Mouse (Mus musculus) myocyte (in vitro differentiated cells): ENCODE data around the gene Arvcf. TPM values are rescaled to one million over a fixed set of nuclear protein-coding genes. Genes with fewer than 3 reads are reported as not detected.

Source experiments
- H3K27me3 ChIP-seq: one replicate; pipeline ENCODE4 v1.6.1; 2011; ENCODE audit not compliant: control insufficient read depth, insufficient read depth, insufficient read length
- H3K36me3 ChIP-seq: one replicate; pipeline ENCODE4 v1.6.1; 2011; ENCODE audit not compliant: control insufficient read depth, insufficient read depth
- H3K4me2 ChIP-seq: one replicate; pipeline ENCODE4 v1.6.1; 2011; ENCODE audit warnings: low read depth, control low read depth
- H3K4me3 ChIP-seq: one replicate; pipeline ENCODE4 v1.5.1; 2011; ENCODE audit warnings: mild to moderate bottlenecking, control low read depth, moderate library complexity
- H3K79me2 ChIP-seq: one replicate; pipeline ENCODE4 v1.6.1; 2011; ENCODE audit not compliant: control insufficient read depth, insufficient read depth
- H3ac ChIP-seq: one replicate; pipeline ENCODE4 v1.6.1; 2011; ENCODE audit not compliant: control insufficient read depth, insufficient read length
- CEBPB ChIP-seq: IDR thresholded peaks from 2 replicates; pipeline ENCODE4 v1.6.1; 2011; ENCODE audit warnings: mild to moderate bottlenecking, moderate library complexity; ENCODE audit not compliant: poor library complexity, insufficient read depth, severe bottlenecking
- E2F4 ChIP-seq: IDR thresholded peaks from one replicate; pipeline ENCODE4 v1.6.1; 2011; ENCODE audit warnings: mild to moderate bottlenecking, control low read depth, moderate library complexity; ENCODE audit not compliant: insufficient read depth
- MAX ChIP-seq: IDR thresholded peaks from one replicate; pipeline ENCODE4 v1.6.1; 2011; ENCODE audit warnings: low read depth, mild to moderate bottlenecking, control low read depth
- MYOD1 ChIP-seq, 3 experiments: IDR thresholded peaks; one replicate each; pipeline ENCODE4 v1.6.1; 2011; ENCODE audit warnings: control low read depth in 2 of 3, low read depth in 2 of 3, mild to moderate bottlenecking in 2 of 3, moderate library complexity in 1 of 3; ENCODE audit not compliant: insufficient read length in 2 of 3, control insufficient read depth in 1 of 3
- MYOG ChIP-seq, 3 experiments: IDR thresholded peaks; one replicate each; pipeline ENCODE4 v1.6.1; 2011; ENCODE audit warnings: control low read depth in 2 of 3, low read depth in 2 of 3, mild to moderate bottlenecking in 2 of 3; ENCODE audit not compliant: insufficient read length in 2 of 3, control insufficient read depth in 1 of 3, insufficient read depth in 1 of 3
- POLR2A ChIP-seq: IDR thresholded peaks from one replicate; pipeline ENCODE4 v1.6.1; 2011; ENCODE audit warnings: low read depth, mild to moderate bottlenecking, control low read depth, moderate library complexity; ENCODE audit not compliant: insufficient read length
- POLR2AphosphoS2 ChIP-seq: IDR thresholded peaks from one replicate; pipeline ENCODE4 v1.6.1; 2011; ENCODE audit warnings: low read depth, control low read depth; ENCODE audit not compliant: insufficient read length
- REST ChIP-seq: IDR thresholded peaks from one replicate; pipeline ENCODE4 v1.6.1; 2011; ENCODE audit warnings: mild to moderate bottlenecking, control low read depth, moderate library complexity; ENCODE audit not compliant: insufficient read depth, insufficient read length
- SRF ChIP-seq: IDR thresholded peaks from one replicate; pipeline ENCODE4 v1.6.1; 2011; ENCODE audit warnings: low read depth; ENCODE audit not compliant: control insufficient read depth, insufficient read length
- TCF12 ChIP-seq: IDR thresholded peaks from one replicate; pipeline ENCODE4 v1.6.1; 2011; ENCODE audit warnings: mild to moderate bottlenecking, control low read depth; ENCODE audit not compliant: poor library complexity, insufficient read depth, severe bottlenecking
- TCF3 ChIP-seq: IDR thresholded peaks from one replicate; pipeline ENCODE4 v1.6.1; 2011; ENCODE audit warnings: low read depth, control low read depth; ENCODE audit not compliant: insufficient read length
- USF1 ChIP-seq: IDR thresholded peaks from one replicate; pipeline ENCODE4 v1.6.1; 2011; ENCODE audit warnings: low read depth, mild to moderate bottlenecking, control low read depth, moderate library complexity
- polyA plus RNA-seq: library from polyadenylated mRNA; unstranded; fragments of >200 nt; fragmentation: generic; extraction: Trizol; gene quantifications from one replicate; pipeline ENCODE4 v1.2.1, GENCODE M21; 2012; ENCODE audit warnings: missing spikeins

Arvcf gene
- polyA plus RNA-seq, 1 experiment = 7.6 TPM

GRCm38 (mm10) chr16:18342650-18343570 is 5.1 kb upstream of the Arvcf start:
- no peak for TF ChIP-seq TCF3
- TF ChIP-seq MYOG (IDR thresholded peaks at IDR 0.05; ENCODE audit: control insufficient read depth in 1 of 3, insufficient read depth in 1 of 3, insufficient read length in 2 of 3, low read depth in 2 of 3) = no peak
- no peak for TF ChIP-seq REST
- TF ChIP-seq TCF12 = no peak
- no peak for TF ChIP-seq SRF
- TF ChIP-seq MYOD1 (IDR thresholded peaks at IDR 0.05; ENCODE audit: control insufficient read depth in 1 of 3, insufficient read length in 2 of 3, low read depth in 2 of 3) = no peak
- TF ChIP-seq POLR2A = no peak
- no peak for TF ChIP-seq MAX
- TF ChIP-seq USF1 = no peak
- no peak for TF ChIP-seq CEBPB
- no peak for TF ChIP-seq POLR2AphosphoS2
- no peak for TF ChIP-seq E2F4
- H3K4me3 ChIP-seq = peak overlapping the region; percentile 48
- H3K79me2 ChIP-seq = peaks cover 4% of the 10 kb centered on the region
- peak overlapping the region; percentile 91 for H3K4me2 ChIP-seq
- no peaks in the 10 kb centered on the region for H3K27me3 ChIP-seq
- no peaks in the 10 kb centered on the region for H3K36me3 ChIP-seq
- peak overlapping the region; percentile 20 for H3ac ChIP-seq

GRCm38 (mm10) chr16:18343778-18344177 is 4.2 kb upstream of the Arvcf start:
- Histone ChIP-seq H3ac (peak overlapping the region; percentile 20), H3K36me3 (no peaks in the 10 kb centered on the region), H3K79me2 (peaks cover 4% of the 10 kb centered on the region), H3K27me3 (no peaks in the 10 kb centered on the region), H3K4me3 (peak overlapping the region; percentile 48), H3K4me2 (peak overlapping the region; percentile 91)
- TF ChIP-seq CEBPB (no peak), TCF12 (no peak), MYOG (IDR thresholded peaks at IDR 0.05; ENCODE audit: control insufficient read depth in 1 of 3, insufficient read depth in 1 of 3, insufficient read length in 2 of 3, low read depth in 2 of 3) (peak in 1 of 3 experiments; percentile 36), SRF (peak; percentile 53), MYOD1 (IDR thresholded peaks at IDR 0.05; ENCODE audit: control insufficient read depth in 1 of 3, insufficient read length in 2 of 3, low read depth in 2 of 3) (peak in 1 of 3 experiments; percentile 48), POLR2AphosphoS2 (peak; percentile 68), POLR2A (peak; percentile 83), TCF3 (no peak), USF1 (no peak)

GRCm38 (mm10) chr16:18345243-18345642 is 2.7 kb upstream of the Arvcf start:
- Histone ChIP-seq H3K79me2 (peaks cover 4% of the 10 kb centered on the region), H3K4me3 (no peak overlapping the region), H3K36me3 (no peaks in the 10 kb centered on the region), H3K27me3 (peaks cover 7% of the 10 kb centered on the region), H3ac (no peak overlapping the region), H3K4me2 (no peak overlapping the region)
- TF ChIP-seq MYOG (IDR thresholded peaks at IDR 0.05; ENCODE audit: control insufficient read depth in 1 of 3, insufficient read depth in 1 of 3, insufficient read length in 2 of 3, low read depth in 2 of 3) (peak in 2 of 3 experiments; percentile 30 to 72), CEBPB (no peak), MYOD1 (IDR thresholded peaks at IDR 0.05; ENCODE audit: control insufficient read depth in 1 of 3, insufficient read length in 2 of 3, low read depth in 2 of 3) (peak in 1 of 3 experiments; percentile 67)

GRCm38 (mm10) chr16:18348601-18349175 is 706 bp downstream of the Arvcf start:
- H3ac ChIP-seq = no peak overlapping the region
- H3K36me3 ChIP-seq = no peaks in the 10 kb centered on the region
- H3K79me2 ChIP-seq = no peaks in the 10 kb centered on the region
- peak overlapping the region; percentile 81 for H3K4me2 ChIP-seq
- peaks cover 10% of the 10 kb centered on the region for H3K27me3 ChIP-seq
- no peak for TF ChIP-seq MYOG (IDR thresholded peaks at IDR 0.05; ENCODE audit: control insufficient read depth in 1 of 3, insufficient read depth in 1 of 3, insufficient read length in 2 of 3, low read depth in 2 of 3)
- TF ChIP-seq POLR2A = no peak
- TF ChIP-seq TCF12 = no peak
- no peak for TF ChIP-seq USF1
- no peak for TF ChIP-seq POLR2AphosphoS2
- no peak for TF ChIP-seq MAX
- TF ChIP-seq CEBPB = no peak
- no peak for TF ChIP-seq REST
- no peak for TF ChIP-seq E2F4
- no peak for TF ChIP-seq TCF3
- TF ChIP-seq MYOD1 (IDR thresholded peaks at IDR 0.05; ENCODE audit: control insufficient read depth in 1 of 3, insufficient read length in 2 of 3, low read depth in 2 of 3) = no peak
- TF ChIP-seq SRF = no peak
- peak overlapping the region; percentile 13 for H3K4me3 ChIP-seq
